Mouse (Mus musculus) CH12.LX (cell line): ENCODE measurements around the gene Gm8890. TPM values are rescaled to one million over a fixed set of nuclear protein-coding genes. Genes with fewer than 3 reads are reported as not detected.
"Not testable (repeated sequence)": the region's sequence is repeated elsewhere in the genome, so short reads cannot be mapped to it uniquely, and the experiment has no call there.

Source experiments
- DNase-seq: peaks from one replicate; pipeline ENCODE4 v3.0.0-alpha.2; 2013; ENCODE audit errors: extremely low read depth
- H3K27ac ChIP-seq: 2 replicates; pipeline ENCODE4 v1.5.1; 2012; ENCODE audit warnings: low read depth, mild to moderate bottlenecking, control low read depth, moderate library complexity; ENCODE audit not compliant: insufficient read depth
- H3K27me3 ChIP-seq: replicated peaks from 2 replicates; pipeline ENCODE3; 2012; ENCODE audit warnings: inconsistent platforms
- H3K36me3 ChIP-seq, 2 experiments: replicated peaks in 1 of 2; 2 replicates each; pipeline versions ENCODE3 to v1.6.1; 2012; ENCODE audit warnings: inconsistent platforms in 1 of 2, low read length in 1 of 2, mild to moderate bottlenecking in 1 of 2, mixed read lengths in 1 of 2, moderate library complexity in 1 of 2; ENCODE audit not compliant: control insufficient read depth in 1 of 2, insufficient read depth in 1 of 2
- H3K4me1 ChIP-seq, 2 experiments: 2 replicates each; pipeline ENCODE4 v1.6.1; 2012; ENCODE audit warnings: inconsistent platforms in 1 of 2, moderate library complexity in 1 of 2; ENCODE audit not compliant: insufficient read depth in 2 of 2, control insufficient read depth in 1 of 2
- H3K4me2 ChIP-seq: 2 replicates; pipeline ENCODE4 v1.6.1; 2012; ENCODE audit warnings: low read depth, mild to moderate bottlenecking, control low read depth; ENCODE audit not compliant: poor library complexity, insufficient read depth, severe bottlenecking
- H3K4me3 ChIP-seq, 3 experiments: fragments of 150-350 bp in 1 of 3; sonication (generic) in 1 of 3; replicated peaks in 1 of 3; 2 replicates each; pipeline versions ENCODE3 to v1.5.1; 2011 to 2012; ENCODE audit warnings: low read depth in 2 of 3, low read length in 2 of 3, mild to moderate bottlenecking in 2 of 3, moderate library complexity in 2 of 3, control low read depth in 1 of 3, improper control_type of control experiment in 1 of 3, inconsistent platforms in 1 of 3, mixed read lengths in 1 of 3; ENCODE audit not compliant: poor library complexity in 1 of 3
- H3K79me2 ChIP-seq: replicated peaks from 2 replicates; pipeline ENCODE4 v1.6.1; 2012; ENCODE audit warnings: mild to moderate bottlenecking, moderate library complexity; ENCODE audit not compliant: control insufficient read depth, poor library complexity, insufficient read depth, severe bottlenecking; ENCODE audit errors: extremely low read depth
- H3K9ac ChIP-seq: 2 replicates; pipeline ENCODE4 v1.6.1; 2012; ENCODE audit warnings: low read depth, mild to moderate bottlenecking, control low read depth, moderate library complexity; ENCODE audit not compliant: insufficient read depth
- H3K9me3 ChIP-seq: replicated peaks from 2 replicates; pipeline ENCODE3; 2012; ENCODE audit warnings: low read length, inconsistent platforms, mixed read lengths
- BHLHE40 ChIP-seq: IDR thresholded peaks from 2 replicates; pipeline ENCODE4 v1.6.1; 2011; ENCODE audit warnings: mild to moderate bottlenecking, low read depth, low read length, improper control_type of control experiment
- EP300 ChIP-seq: IDR thresholded peaks from 2 replicates; pipeline ENCODE4 v1.6.1; 2011; ENCODE audit warnings: low read length, improper control_type of control experiment
- ETS1 ChIP-seq: conservative IDR thresholded peaks from 2 replicates; pipeline ENCODE4 v1.6.1; 2012; ENCODE audit warnings: low read depth, mild to moderate bottlenecking, inconsistent platforms, low read length, improper control_type of control experiment, moderate library complexity
- JUN ChIP-seq: IDR thresholded peaks from 2 replicates; pipeline ENCODE4 v1.6.1; 2011; ENCODE audit warnings: low read depth, mild to moderate bottlenecking, low read length, improper control_type of control experiment, moderate library complexity; ENCODE audit not compliant: insufficient read depth
- JUND ChIP-seq: conservative IDR thresholded peaks from 2 replicates; pipeline ENCODE4 v1.6.1; 2011; ENCODE audit warnings: low read depth, low read length, improper control_type of control experiment
- TCF12 ChIP-seq: IDR thresholded peaks from 2 replicates; pipeline ENCODE4 v1.6.1; 2014; ENCODE audit warnings: low read depth, mild to moderate bottlenecking, inconsistent platforms, low read length, improper control_type of control experiment
- dilution Hi-C: fragments of 300-500 bp; cut with MboI; formaldehyde crosslinking; loops from 2 replicates; pipeline ENCODE4 v1.14.3; 2020; ENCODE audit warnings: low sequenced_read_pairs; ENCODE audit not compliant: extremely low pct_unique_long_range_greater_than_20kb, extremely low pct_ligation_motif_present
- in situ Hi-C: fragments of 300-500 bp; cut with MboI; formaldehyde crosslinking; loops from 3 replicates; pipeline ENCODE4 v1.14.3; 2019; ENCODE audit warnings: low sequenced_read_pairs, low pct_ligation_motif_present, low pct_unique_long_range_greater_than_20kb, mixed read lengths
- polyA plus RNA-seq: library from polyadenylated mRNA; unstranded; fragments of >175 nt; gene quantifications from 2 replicates; pipeline ENCODE4 v1.2.1, GENCODE M21; 2012; ENCODE audit warnings: low read depth; ENCODE audit not compliant: insufficient read length
- total RNA-seq, 2 experiments: library from RNA; depleted of rRNA; stranded (reverse); fragments of 300-350 nt in 1 of 2; fragments of >200 nt in 1 of 2; gene quantifications; 2 replicates each; pipeline ENCODE4 v1.2.3; 2012 to 2014

Gm8890 gene
- total RNA-seq (2012; rRNA removed) (0.76 and 2.1 TPM in 2 replicates), total RNA-seq (2014; rRNA removed) (not detected in 2 replicates), polyA plus RNA-seq (0.97 TPM in 1 of 2 replicates, not detected in the other)

- H3K27ac ChIP-seq: peak within 1 kb of the TSS; percentile 60
- H3K9ac ChIP-seq, in situ Hi-C loops, H3K4me3 ChIP-seq, H3K4me2 ChIP-seq, H3K79me2 ChIP-seq, DNase-seq, dilution Hi-C loops, H3K9me3 ChIP-seq, H3K4me1 ChIP-seq, H3K36me3 ChIP-seq, H3K27me3 ChIP-seq: not testable (repeated sequence)
Observed at GRCm38 (mm10) chr5:11255733-11256132, at the start of gene Gm8890. Gm8890 (plus strand) TSS chr5:11256033.

GRCm38 (mm10) chr5:11256221-11256620, 388 bp downstream of the Gm8890 start:
- dilution Hi-C loops, DNase-seq, H3K4me3 ChIP-seq, H3K4me1 ChIP-seq, H3K9me3 ChIP-seq, in situ Hi-C loops, H3K36me3 ChIP-seq, H3K79me2 ChIP-seq, H3K27me3 ChIP-seq, H3K4me2 ChIP-seq: not testable (repeated sequence)
- TF ChIP-seq BHLHE40: peak; percentile 54; the same call in 1 of the 2 replicates
- TF ChIP-seq EP300: peak; percentile 57; the same call in 1 of the 2 replicates
- peak; percentile 66 for TF ChIP-seq JUN
- TF ChIP-seq JUND: peak; percentile 66
- 0 out of 2 replicates have a peak, but pooled peaks have one; percentile 34 for TF ChIP-seq TCF12
- TF ChIP-seq ETS1: 0 out of 2 replicates have a peak, but pooled peaks have one; percentile 28
- TF ChIP-seq, all 38 proteins: peak for 6; not testable (repeated sequence) for 32
- peak overlapping the region; percentile 60 for H3K27ac ChIP-seq
- not testable (repeated sequence) for H3K9ac ChIP-seq

Other genes starting within 250 kb of the Gm8890 start
- gene Gm8879, start 128.4 kb upstream of the Gm8890 start, total RNA-seq (2012; rRNA removed): 0.72 and 1.7 TPM in 2 replicates
- gene Gm8879, start 128.4 kb upstream of the Gm8890 start, total RNA-seq (2014; rRNA removed): 0.47 TPM in 1 of 2 replicates, not detected in the other
- 0.33 and 0.76 TPM in 2 replicates for gene Gm8879, start 128.4 kb upstream of the Gm8890 start, polyA plus RNA-seq
- gene Gm5861, start 73.0 kb upstream of the Gm8890 start, total RNA-seq (2012; rRNA removed): 0.30 and 1.1 TPM in 2 replicates
- 0.70 TPM in 1 of 2 replicates, not detected in the other for gene Gm5861, start 73.0 kb upstream of the Gm8890 start, total RNA-seq (2014; rRNA removed)
- gene Gm5861, start 73.0 kb upstream of the Gm8890 start, polyA plus RNA-seq: 0.73 TPM in 1 of 2 replicates, not detected in the other
- gene Speer1, start 85.5 kb downstream of the Gm8890 start, total RNA-seq (2012; rRNA removed): 0.76 and 1.5 TPM in 2 replicates
- gene Speer1, start 85.5 kb downstream of the Gm8890 start, total RNA-seq (2014; rRNA removed): not detected in 2 replicates
- gene Speer1, start 85.5 kb downstream of the Gm8890 start, polyA plus RNA-seq: not detected in 2 replicates
- gene Gm8897, start 160.4 kb downstream of the Gm8890 start, total RNA-seq (2012; rRNA removed): 1.4 and 4.6 TPM in 2 replicates
- not detected in 2 replicates for gene Gm8897, start 160.4 kb downstream of the Gm8890 start, total RNA-seq (2014; rRNA removed)
- 1.1 TPM in 1 of 2 replicates, not detected in the other for gene Gm8897, start 160.4 kb downstream of the Gm8890 start, polyA plus RNA-seq
- 0.34 and 0.88 TPM in 2 replicates for gene Gm8906, start 246.7 kb downstream of the Gm8890 start, total RNA-seq (2012; rRNA removed)
- 0.26 TPM in 1 of 2 replicates, not detected in the other for gene Gm8906, start 246.7 kb downstream of the Gm8890 start, total RNA-seq (2014; rRNA removed)
- not detected in 2 replicates for gene Gm8906, start 246.7 kb downstream of the Gm8890 start, polyA plus RNA-seq